Comparison of ENCODE assay signal across 26 mouse cellular contexts in genomic region chr8:67570365-67570764, GRCm38 (mm10). TPM values are rescaled to one million over a fixed set of nuclear protein-coding genes. Genes with fewer than 3 reads are reported as not detected.
A peak's percentile ranks its signal among the peaks of the same experiment; 100 is the strongest.
DNase-seq lines count a peak whose midpoint lies in the region; ATAC-seq lines count a peak whose summit lies in the region.
"Had no signal": no experiment of that assay in that cellular context is flagged by ENCODE, and none has a peak within 500 bp of the region (broad histone marks: within the 10 kb centered on the region; RNA-seq: fewer than 3 reads in every experiment).

No protein-coding gene starts in this region.

- H3K9ac ChIP-seq in kidney, embryonic 15.5 days = no peak overlapping the region
- H3K9ac ChIP-seq in liver, embryonic 15.5 days = no peak overlapping the region
- H3K9ac ChIP-seq in midbrain, embryonic 13.5 days (replicated peaks) = no peak overlapping the region
- H3K9ac ChIP-seq: embryonic facial prominence, embryonic 12.5 days; heart, embryonic 13.5 days; hindbrain, embryonic 14.5 days; limb, embryonic 13.5 days; lung, embryonic 15.5 days; neural tube, embryonic 13.5 days had no signal

- H3K36me3 ChIP-seq in kidney, embryonic 15.5 days = no peaks in the 10 kb centered on the region
- H3K36me3 ChIP-seq in liver, embryonic 15.5 days (replicated peaks) = no peaks in the 10 kb centered on the region
- no peaks in the 10 kb centered on the region for H3K36me3 ChIP-seq in midbrain, embryonic 13.5 days
- H3K36me3 ChIP-seq: embryonic facial prominence, embryonic 12.5 days; heart, embryonic 13.5 days; limb, embryonic 13.5 days; lung, embryonic 15.5 days; neural tube, embryonic 13.5 days had no signal

- H3K27ac ChIP-seq in kidney, embryonic 15.5 days = no peak overlapping the region
- H3K27ac ChIP-seq in liver, embryonic 15.5 days (replicated peaks) = 0 out of 2 replicates have a peak overlapping the region, but pooled peaks have one; percentile 12
- H3K27ac ChIP-seq in midbrain, embryonic 13.5 days = no peak overlapping the region
- H3K27ac ChIP-seq: embryonic facial prominence, embryonic 12.5 days; heart, embryonic 13.5 days; hindbrain, embryonic 14.5 days; limb, embryonic 13.5 days; lung, embryonic 15.5 days; neural tube, embryonic 13.5 days had no signal

- H3K4me2 ChIP-seq in kidney, embryonic 15.5 days = no peak overlapping the region
- H3K4me2 ChIP-seq in liver, embryonic 15.5 days = peak overlapping the region; percentile 10; the same call in 1 of the 2 replicates
- no peak overlapping the region for H3K4me2 ChIP-seq in midbrain, embryonic 13.5 days (replicated peaks)
- H3K4me2 ChIP-seq: embryonic facial prominence, embryonic 12.5 days; heart, embryonic 13.5 days; hindbrain, embryonic 14.5 days; limb, embryonic 13.5 days; lung, embryonic 15.5 days; neural tube, embryonic 13.5 days had no signal

- no peaks in the 10 kb centered on the region for H3K9me3 ChIP-seq in kidney, embryonic 15.5 days (replicated peaks)
- H3K9me3 ChIP-seq in liver, embryonic 15.5 days (replicated peaks) = no peaks in the 10 kb centered on the region
- H3K9me3 ChIP-seq in midbrain, embryonic 13.5 days = no peaks in the 10 kb centered on the region
- H3K9me3 ChIP-seq: embryonic facial prominence, embryonic 12.5 days; heart, embryonic 13.5 days; limb, embryonic 13.5 days; lung, embryonic 15.5 days; neural tube, embryonic 13.5 days had no signal

- H3K4me1 ChIP-seq in kidney, embryonic 15.5 days = no peaks in the 10 kb centered on the region
- H3K4me1 ChIP-seq in liver, embryonic 15.5 days (replicated peaks) = peaks cover 49% of the 10 kb centered on the region
- H3K4me1 ChIP-seq in midbrain, embryonic 13.5 days (replicated peaks) = no peaks in the 10 kb centered on the region
- H3K4me1 ChIP-seq: embryonic facial prominence, embryonic 12.5 days; heart, embryonic 13.5 days; limb, embryonic 13.5 days; lung, embryonic 15.5 days; neural tube, embryonic 13.5 days had no signal

- WGBS in kidney, embryonic 15.5 days = 70% methylated on average over 3 of the region's 3 CpGs
- WGBS in liver, embryonic 15.5 days (ENCODE audit: insufficient replicate concordance) = 26% methylated on average over 3 of the region's 3 CpGs
- WGBS in midbrain, embryonic 13.5 days = 85% methylated on average over 3 of the region's 3 CpGs

- DNase-seq in kidney, postnatal 14 days = no peak
- DNase-seq in testis, postnatal 10 days (ENCODE audit: low spot score) = no peak
- no peak for DNase-seq in spleen, postnatal 14 days (ENCODE audit: low spot score in 2 of 2)
- DNase-seq: cerebellum, adult 9-11 months; lung, postnatal 4 days; midbrain, embryonic 14.5 days; thymus, postnatal 25 days had no signal

- H3K27me3 ChIP-seq in kidney, embryonic 15.5 days = no peaks in the 10 kb centered on the region
- no peaks in the 10 kb centered on the region for H3K27me3 ChIP-seq in liver, embryonic 15.5 days
- no peaks in the 10 kb centered on the region for H3K27me3 ChIP-seq in midbrain, embryonic 13.5 days
- H3K27me3 ChIP-seq: embryonic facial prominence, embryonic 12.5 days; heart, embryonic 13.5 days; limb, embryonic 13.5 days; lung, embryonic 15.5 days; neural tube, embryonic 13.5 days had no signal

- ATAC-seq in kidney, embryonic 15.5 days (replicated peaks; ENCODE audit: low FRiP score) = 0 out of 2 replicates have a peak, but pooled peaks have one; percentile 36
- peak; percentile 71 for ATAC-seq in erythroblast, adult 5-6 weeks (replicated peaks; ENCODE audit: low FRiP score, poor library complexity, severe bottlenecking)
- peak; percentile 91 for ATAC-seq in liver, embryonic 15.5 days (ENCODE audit: insufficient read depth)
- no peak for ATAC-seq in midbrain, embryonic 13.5 days
- ATAC-seq: CD4-positive, CD25-positive, alpha-beta regulatory T cell, adult 4 months had no signal

- H3K4me3 ChIP-seq in kidney, embryonic 15.5 days (replicated peaks) = no peak overlapping the region
- no peak overlapping the region for H3K4me3 ChIP-seq in liver, embryonic 15.5 days (replicated peaks)
- no peak overlapping the region for H3K4me3 ChIP-seq in midbrain, embryonic 13.5 days (replicated peaks)
- H3K4me3 ChIP-seq: embryonic facial prominence, embryonic 12.5 days; heart, embryonic 13.5 days; limb, embryonic 13.5 days; lung, embryonic 15.5 days; neural tube, embryonic 13.5 days had no signal

RNA-seq across cellular contexts. Expression of gene Nat3, which starts 46.7 kb away (rescaled TPM):
- not detected in 2 replicates for polyA plus RNA-seq in kidney, embryonic 15.5 days (2015; fragmentation: Nextera tagmentation; extraction: Ambion mirVana)
- total RNA-seq in erythroblast, adult 5-6 weeks (2015; ENCODE audit: low replicate concordance) = not detected in 2 replicates
- not detected in 2 replicates for total RNA-seq in erythroblast, adult 5-6 weeks (2017; ENCODE audit: low replicate concordance)
- not detected in 2 replicates for polyA plus RNA-seq in liver, embryonic 15.5 days (2015; fragmentation: Nextera tagmentation; extraction: Ambion mirVana)
- not detected in 2 replicates for polyA plus RNA-seq in midbrain, embryonic 13.5 days (2015; fragmentation: Nextera tagmentation; extraction: Ambion mirVana)
- total RNA-seq: ES-E14; gastrocnemius, adult 8-10 months; granulocyte monocyte progenitor cell, adult 5-6 weeks; heart, postnatal 25 days; layer of hippocampus, postnatal 25 days; left cerebral cortex, postnatal 14 days had no signal
- polyA plus RNA-seq: CD4-positive, CD25-positive, alpha-beta regulatory T cell, adult 4 months; embryonic facial prominence, embryonic 12.5 days; heart, embryonic 13.5 days; hindbrain, embryonic 14.5 days; intestine, embryonic 14.5 days; kidney, embryonic 14.5 days; limb, embryonic 13.5 days; lung, embryonic 15.5 days; midbrain, embryonic 14.5 days; neural tube, embryonic 13.5 days had no signal
